Mouse (Mus musculus) kidney, adult 2 months (tissue): ENCODE data around the gene Efemp2. TPM values are rescaled to one million over a fixed set of nuclear protein-coding genes. Genes with fewer than 3 reads are reported as not detected.

ENCODE experiments used
- DNase-seq: peaks from one replicate; pipeline ENCODE4 v3.0.0; 2021
- H3K27ac ChIP-seq: fragments of 200-500 bp; 2 replicates; pipeline ENCODE4 v1.5.1; 2012; ENCODE audit warnings: low read depth, low read length, control low read depth, inconsistent platforms; ENCODE audit not compliant: insufficient read depth
- H3K27me3 ChIP-seq: fragments of 200-500 bp; replicated peaks from 2 replicates; pipeline ENCODE4 v1.6.1; 2012; ENCODE audit warnings: mild to moderate bottlenecking, moderate library complexity, low read length, inconsistent platforms; ENCODE audit not compliant: control insufficient read depth, insufficient read depth
- H3K36me3 ChIP-seq: fragments of 200-500 bp; 2 replicates; pipeline ENCODE4 v1.6.1; 2012; ENCODE audit warnings: mild to moderate bottlenecking, moderate library complexity, low read length, inconsistent platforms; ENCODE audit not compliant: control insufficient read depth, insufficient read depth
- H3K4me1 ChIP-seq: fragments of 200-500 bp; 2 replicates; pipeline ENCODE4 v1.6.1; 2011; ENCODE audit warnings: low read length; ENCODE audit not compliant: control insufficient read depth, insufficient read depth
- H3K4me3 ChIP-seq: fragments of 200-500 bp; 2 replicates; pipeline ENCODE4 v1.5.1; 2011; ENCODE audit warnings: mild to moderate bottlenecking, low read depth, low read length, control low read depth; ENCODE audit not compliant: insufficient read depth
- CTCF ChIP-seq: fragments of 200-500 bp; conservative IDR thresholded peaks from 2 replicates; pipeline ENCODE4 v1.5.1; 2011; ENCODE audit warnings: low read depth, mild to moderate bottlenecking, control low read depth, low read length, moderate library complexity, mixed read lengths; ENCODE audit not compliant: insufficient read depth, insufficient read length
- POLR2A ChIP-seq: fragments of 200-500 bp; IDR thresholded peaks from one replicate; pipeline ENCODE4 v1.6.1; 2011; ENCODE audit warnings: low read depth, low read length, control low read depth
- WGBS: fragments of 180-500 bp; shearing (Covaris S2); methylation state at CpG from one replicate; pipeline ENCODE4 v1.1.7; 2018; 5-methylcytosine and 5-hydroxymethylcytosine counted together
- polyA plus RNA-seq: library from polyadenylated mRNA; depleted of rRNA; stranded (reverse); fragments of >200 nt; gene quantifications from 2 replicates; pipeline ENCODE4 v1.2.3, GENCODE M21; 2012

Gene Efemp2
- polyA plus RNA-seq, 1 experiment, result 43.6 TPM

DNA sequence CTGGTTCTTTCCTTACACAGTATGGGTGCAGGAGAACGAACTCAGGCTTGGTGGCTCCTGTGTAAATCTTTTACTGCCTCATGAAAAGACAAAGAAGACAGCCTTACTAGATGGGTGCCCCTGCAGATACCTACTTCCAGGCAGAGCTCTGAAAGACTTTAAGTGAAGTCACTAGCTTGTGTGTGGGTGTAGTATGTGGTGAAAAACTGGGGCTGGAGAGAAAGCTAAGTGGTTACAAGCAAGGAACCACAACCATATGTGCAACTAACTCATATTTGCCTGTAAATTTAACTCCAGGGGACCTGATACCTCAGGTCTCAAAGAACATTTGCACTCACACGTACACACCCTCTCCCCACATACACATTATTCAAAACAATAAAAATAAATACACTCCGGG lies 13.9 kb upstream of the Efemp2 start:
- H3K4me1 ChIP-seq, result peaks cover 2% of the 10 kb centered on the region; the same call in 1 of the 2 replicates
- H3K36me3 ChIP-seq, result 0 out of 2 replicates have a peak, but pooled peaks cover 1% of the 10 kb centered on the region
- H3K4me3 ChIP-seq, result no peak overlapping the region
- 27% methylated on average over 3 of the region's 3 CpGs for WGBS
- no peak for TF ChIP-seq CTCF
- TF ChIP-seq POLR2A, result no peak
- no peaks in the 10 kb centered on the region for H3K27me3 ChIP-seq
- H3K27ac ChIP-seq, result no peak overlapping the region
- DNase-seq, result no peak

DNA sequence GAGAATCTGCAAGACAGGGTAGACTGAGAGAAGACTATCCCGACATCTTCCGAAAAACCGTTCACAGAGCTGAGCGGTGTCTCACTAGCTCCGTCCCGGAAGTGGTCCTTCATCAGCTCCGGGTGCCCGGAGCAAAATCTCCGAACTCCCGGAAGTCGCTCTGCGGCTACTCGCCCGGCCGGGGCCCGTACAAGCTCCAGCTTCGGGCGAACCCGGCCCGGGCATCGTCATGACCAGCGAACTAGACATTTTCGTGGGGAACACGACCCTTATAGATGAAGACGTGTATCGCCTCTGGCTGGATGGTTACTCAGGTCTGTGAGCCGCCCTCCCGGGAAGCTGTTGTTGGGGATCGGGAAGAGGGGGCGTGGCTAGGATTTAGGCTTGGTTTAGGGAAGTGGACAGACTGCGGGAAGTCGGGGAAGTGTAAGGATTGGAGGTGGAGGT lies 13.3 kb upstream of the Efemp2 start, which contains the start of gene Fibp:
Gene Fibp (plus strand): TSS at position 151 of the 447 bp plus-strand sequence.
- Histone ChIP-seq H3K27ac (peak within 1 kb of the TSS; percentile 78), H3K4me3 (peak within 1 kb of the TSS; percentile 95), H3K4me1 (peaks cover 2% of the 10 kb centered on the region; the same call in 1 of the 2 replicates), H3K36me3 (peaks cover 1% of the 10 kb centered on the region; the same call in 1 of the 2 replicates), H3K27me3 (no peaks in the 10 kb centered on the region)
- TF ChIP-seq POLR2A (peak; percentile 45), CTCF (no peak)
- under 1% methylated on average over 32 of the region's 32 CpGs for WGBS
- peak; percentile 92 for DNase-seq

DNA sequence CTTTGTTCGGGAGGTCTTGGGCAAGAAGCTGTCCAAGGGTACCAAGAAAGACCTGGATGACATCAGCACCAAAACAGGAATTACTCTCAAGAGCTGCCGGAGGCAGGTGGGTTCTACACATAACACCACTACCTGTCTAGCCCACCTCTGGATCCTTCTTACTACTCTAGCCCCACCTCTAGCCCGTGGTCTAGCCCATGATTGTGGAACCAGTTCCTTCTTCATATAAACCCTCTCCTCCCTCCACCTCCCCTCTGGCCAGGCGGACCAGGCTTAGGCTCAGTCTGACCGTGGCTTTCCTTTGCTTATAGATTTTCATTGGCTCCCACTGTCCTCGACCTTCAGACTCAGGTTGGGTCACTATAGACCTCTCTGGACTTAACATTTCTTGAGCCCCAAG lies 12.3 kb upstream of the Efemp2 start:
- H3K36me3 ChIP-seq, result no peaks in the 10 kb centered on the region; the same call in 1 of the 2 replicates
- H3K4me1 ChIP-seq, result peaks cover 2% of the 10 kb centered on the region; the same call in 1 of the 2 replicates
- no peak overlapping the region for H3K27ac ChIP-seq
- DNase-seq, result no peak
- no peak overlapping the region for H3K4me3 ChIP-seq
- no peak for TF ChIP-seq CTCF
- no peak for TF ChIP-seq POLR2A
- WGBS, result 80% methylated on average over 6 of the region's 6 CpGs
- H3K27me3 ChIP-seq, result no peaks in the 10 kb centered on the region

DNA sequence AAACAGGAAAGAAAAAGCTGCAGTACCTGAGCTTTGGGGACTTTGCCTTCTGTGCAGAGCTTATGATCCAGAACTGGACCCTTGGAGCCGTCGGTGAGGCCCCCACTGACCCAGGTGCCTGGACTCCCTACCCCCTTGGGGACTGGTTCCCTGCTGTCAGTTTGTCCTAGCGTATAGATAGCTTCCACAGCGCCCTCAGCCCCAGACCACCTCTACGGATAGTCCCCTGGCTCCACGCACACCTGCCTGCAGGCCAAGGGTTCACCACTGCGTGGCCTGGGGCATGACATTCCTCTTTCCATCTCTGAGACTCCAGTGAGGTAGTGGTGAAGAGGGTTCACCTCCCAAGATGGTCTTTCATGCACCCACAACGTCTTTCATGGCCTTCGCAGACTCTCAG lies 10.5 kb upstream of the Efemp2 start:
- TF ChIP-seq POLR2A, result no peak
- no peak for TF ChIP-seq CTCF
- no peaks in the 10 kb centered on the region for H3K27me3 ChIP-seq
- 86% methylated on average over 9 of the region's 9 CpGs for WGBS
- no peak for DNase-seq
- H3K27ac ChIP-seq, result no peak overlapping the region
- H3K36me3 ChIP-seq, result no peaks in the 10 kb centered on the region; the same call in 1 of the 2 replicates
- 0 out of 2 replicates have a peak, but pooled peaks cover 2% of the 10 kb centered on the region for H3K4me1 ChIP-seq
- H3K4me3 ChIP-seq, result no peak overlapping the region

DNA sequence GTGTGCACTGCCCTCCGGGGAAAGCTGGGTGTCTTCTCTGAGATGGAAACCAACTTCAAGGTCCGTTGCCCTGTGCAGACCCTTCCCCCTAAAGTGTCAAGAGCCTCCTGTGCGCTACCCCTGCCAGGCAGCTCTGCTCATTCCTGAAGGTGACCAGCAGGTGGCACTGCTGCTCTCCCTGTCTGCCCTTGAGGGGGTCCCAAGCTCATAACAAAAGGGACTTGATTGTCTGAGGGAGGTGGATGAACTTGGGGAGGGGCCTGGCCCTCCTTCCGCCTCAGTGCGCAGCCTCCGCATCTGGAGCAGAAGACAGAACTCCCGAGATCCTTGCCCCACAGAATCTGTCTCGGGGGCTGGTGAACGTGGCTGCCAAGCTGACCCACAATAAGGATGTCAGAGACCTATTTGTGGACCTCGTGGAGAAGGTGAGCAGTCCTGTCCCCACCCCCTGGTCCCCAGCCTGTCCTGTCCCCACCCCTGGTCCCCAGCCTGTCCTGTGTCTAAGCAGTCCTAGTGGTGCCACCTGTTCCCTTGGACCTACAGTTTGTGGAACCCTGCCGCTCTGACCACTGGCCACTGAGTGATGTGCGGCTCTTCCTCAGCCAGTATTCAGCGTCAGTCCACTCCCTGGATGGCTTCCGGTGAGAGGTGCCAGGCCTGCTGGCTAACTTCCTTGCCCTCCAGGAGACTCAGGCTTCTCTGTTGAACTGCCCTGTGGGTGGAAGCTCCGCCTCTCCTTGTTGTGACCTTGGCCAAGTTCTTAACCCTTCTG lies 9.8 kb upstream of the Efemp2 start:
- 27% methylated on average over 15 of the region's 15 CpGs for WGBS
- DNase-seq, result peak; percentile 76
- Histone ChIP-seq H3K27ac (no peak overlapping the region), H3K27me3 (no peaks in the 10 kb centered on the region), H3K4me1 (0 out of 2 replicates have a peak, but pooled peaks cover 2% of the 10 kb centered on the region), H3K4me3 (peak overlapping the region; percentile 10; the same call in 1 of the 2 replicates), H3K36me3 (no peaks in the 10 kb centered on the region; the same call in 1 of the 2 replicates)
- TF ChIP-seq POLR2A (no peak), CTCF (peak; percentile 76)

DNA sequence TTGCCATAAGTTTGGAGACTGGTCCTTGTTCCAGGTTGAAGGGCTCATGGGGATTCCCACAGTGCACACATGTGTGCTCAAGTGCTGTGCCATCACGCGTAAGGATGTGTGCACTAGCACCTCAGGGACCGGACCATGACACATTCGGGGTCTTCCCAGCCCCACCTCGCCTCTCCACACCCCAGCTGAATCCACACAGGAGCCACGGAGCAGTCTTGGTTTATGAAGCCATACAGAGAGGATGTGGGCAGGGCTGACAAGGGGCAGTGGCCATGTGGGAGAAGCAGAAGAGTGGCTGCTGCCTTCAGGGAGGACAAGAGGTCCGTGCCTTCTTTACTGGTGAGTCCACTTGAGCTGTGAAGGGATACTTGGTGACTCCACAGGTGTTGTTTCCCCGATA lies 8.7 kb upstream of the Efemp2 start:
- TF ChIP-seq CTCF, result no peak
- no peak for TF ChIP-seq POLR2A
- Histone ChIP-seq H3K27me3 (no peaks in the 10 kb centered on the region), H3K4me3 (no peak overlapping the region), H3K36me3 (no peaks in the 10 kb centered on the region; the same call in 1 of the 2 replicates), H3K27ac (no peak overlapping the region), H3K4me1 (0 out of 2 replicates have a peak, but pooled peaks cover 2% of the 10 kb centered on the region)
- DNase-seq, result no peak
- WGBS, result 92% methylated on average over 8 of the region's 8 CpGs

DNA sequence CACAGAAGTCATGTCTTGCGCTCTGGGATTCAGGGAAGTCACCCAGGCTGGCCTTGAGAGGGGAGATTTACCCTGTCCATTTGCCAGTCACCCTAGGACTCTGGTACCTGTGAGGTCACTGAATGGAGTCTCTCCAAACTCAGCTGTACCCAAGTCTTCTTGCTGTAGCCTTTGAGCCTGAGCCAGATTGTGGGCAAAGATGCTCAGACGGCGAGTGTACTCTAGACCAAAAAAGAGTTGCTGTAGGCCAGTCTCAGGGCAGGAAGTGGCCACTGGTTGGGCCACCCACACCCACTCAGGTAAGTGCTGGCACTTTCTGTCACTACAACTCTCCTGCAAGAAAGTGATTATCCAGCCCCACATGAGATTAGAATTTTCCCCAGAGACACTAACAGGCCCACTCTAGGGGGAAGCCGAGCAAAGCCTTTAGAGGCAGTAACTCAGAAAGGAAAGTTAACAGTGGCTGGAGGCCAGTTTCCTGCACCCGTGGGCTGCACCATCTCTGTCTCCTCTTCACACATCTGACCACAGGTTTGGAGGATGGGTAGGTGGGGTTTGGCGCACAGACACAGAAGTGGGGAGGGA lies 6.7 kb upstream of the Efemp2 start:
- Histone ChIP-seq H3K27me3 (no peaks in the 10 kb centered on the region), H3K27ac (no peak overlapping the region), H3K4me1 (no peaks in the 10 kb centered on the region), H3K4me3 (no peak overlapping the region), H3K36me3 (no peaks in the 10 kb centered on the region; the same call in 1 of the 2 replicates)
- no peak for DNase-seq
- no peak for TF ChIP-seq POLR2A
- WGBS, result 85% methylated on average over 6 of the region's 6 CpGs
